Mouse (Mus musculus) lung, adult 2 months (tissue): ENCODE data around the gene Hoxd8. TPM values are rescaled to one million over a fixed set of nuclear protein-coding genes. Genes with fewer than 3 reads are reported as not detected.

Source experiments
- DNase-seq: peaks from one replicate; pipeline ENCODE4 v3.0.0; 2022
- H3K4me1 ChIP-seq: fragments of 200-500 bp; 2 replicates; pipeline ENCODE4 v1.6.1; 2011; ENCODE audit warnings: low read length; ENCODE audit not compliant: control insufficient read depth, insufficient read depth
- H3K4me3 ChIP-seq: fragments of 200-500 bp; replicated peaks from 2 replicates; pipeline ENCODE3; 2011; ENCODE audit warnings: low read depth, mild to moderate bottlenecking, control low read depth, low read length; ENCODE audit errors: extremely low read depth
- CTCF ChIP-seq: fragments of 200-500 bp; IDR thresholded peaks from 2 replicates; pipeline ENCODE4 v1.5.1; 2011; ENCODE audit warnings: mild to moderate bottlenecking, low read length, control low read depth; ENCODE audit not compliant: insufficient read depth
- POLR2A ChIP-seq: fragments of 200-500 bp; IDR thresholded peaks from 2 replicates; pipeline ENCODE4 v1.6.1; 2011; ENCODE audit warnings: low read depth, mild to moderate bottlenecking, control low read depth, low read length, borderline replicate concordance; ENCODE audit errors: extremely low read depth
- WGBS: fragments of 180-500 bp; shearing (Covaris S2); methylation state at CpG from one replicate; pipeline ENCODE4 v1.1.7; 2018; 5-methylcytosine and 5-hydroxymethylcytosine counted together
- polyA plus RNA-seq: library from polyadenylated mRNA; depleted of rRNA; stranded (reverse); fragments of >200 nt; gene quantifications from 2 replicates; pipeline ENCODE4 v1.2.3, GENCODE M21; 2012

Hoxd8 gene
- polyA plus RNA-seq, 1 experiment: 0.67 TPM

DNA sequence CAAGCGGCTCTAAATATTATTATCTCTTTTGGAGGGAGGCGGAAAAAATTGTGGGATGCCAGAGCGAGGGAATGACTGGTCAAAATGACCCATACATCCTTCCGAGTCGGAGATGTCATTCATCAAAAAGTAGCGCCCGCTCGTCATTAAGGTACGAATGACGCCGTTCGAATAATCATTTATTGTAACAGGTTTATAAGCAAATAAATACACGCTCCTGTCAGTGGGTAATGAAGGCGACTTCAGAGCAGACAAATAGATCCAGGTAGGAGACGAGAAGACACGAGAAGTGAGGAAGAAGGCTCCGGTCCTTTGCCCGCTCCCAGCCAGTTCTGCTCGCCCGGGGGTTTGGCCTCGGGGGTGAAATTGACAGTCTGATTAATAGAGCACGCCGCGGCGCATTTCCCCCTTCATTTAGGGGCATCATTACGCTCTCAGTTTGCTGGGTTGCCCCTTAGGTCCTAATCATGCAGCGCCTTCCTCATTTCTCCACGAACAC lies 44.9 kb upstream of the Hoxd8 start, which contains the start of gene Evx2:
Gene Evx2 (minus strand): TSS at position 51 of the 499 bp plus-strand sequence.
- no peak for DNase-seq
- 6% methylated on average over 28 of the region's 28 CpGs for WGBS
- Histone ChIP-seq H3K4me3 (no peak within 1 kb of the TSS), H3K4me1 (no peaks in the 10 kb centered on the region; the same call in 1 of the 2 replicates)
- TF ChIP-seq CTCF (no peak), POLR2A (no peak)

- no peaks in the 10 kb centered on the region; the same call in 1 of the 2 replicates for H3K4me1 ChIP-seq
- no peak overlapping the region for H3K4me3 ChIP-seq
- 6% methylated on average over 30 of the region's 30 CpGs for WGBS
- DNase-seq: no peak
- TF ChIP-seq CTCF (no peak), POLR2A (no peak)
Measured at GRCm38 (mm10) chr2:74660421-74661375, 43.7 kb upstream of the Hoxd8 start.

DNA sequence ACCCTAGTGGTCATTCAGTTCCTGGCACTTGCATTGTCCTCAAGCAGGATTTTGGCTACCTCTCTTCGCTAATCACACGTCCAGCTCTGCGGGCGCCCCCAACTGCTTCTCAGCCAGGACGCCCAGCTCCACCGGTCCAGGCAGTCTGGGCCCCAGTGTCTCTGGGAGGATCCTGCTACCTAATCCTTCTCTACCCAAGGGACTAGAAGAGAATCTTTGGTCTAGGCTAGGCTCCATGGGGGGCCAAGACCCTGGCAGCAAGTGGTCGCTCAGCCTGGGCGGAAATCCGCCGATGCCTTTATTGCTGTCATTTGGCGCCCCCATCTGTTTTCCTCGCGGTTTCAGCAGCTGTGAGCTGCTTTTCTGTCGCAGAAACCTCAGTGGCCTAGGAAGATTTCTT lies 42.7 kb upstream of the Hoxd8 start:
- DNase-seq: no peak
- H3K4me3 ChIP-seq: no peak overlapping the region
- no peaks in the 10 kb centered on the region for H3K4me1 ChIP-seq
- TF ChIP-seq CTCF: peak; percentile 26; the same call in 1 of the 2 replicates
- TF ChIP-seq POLR2A: no peak
- WGBS: 2% methylated on average over 14 of the region's 14 CpGs

DNA sequence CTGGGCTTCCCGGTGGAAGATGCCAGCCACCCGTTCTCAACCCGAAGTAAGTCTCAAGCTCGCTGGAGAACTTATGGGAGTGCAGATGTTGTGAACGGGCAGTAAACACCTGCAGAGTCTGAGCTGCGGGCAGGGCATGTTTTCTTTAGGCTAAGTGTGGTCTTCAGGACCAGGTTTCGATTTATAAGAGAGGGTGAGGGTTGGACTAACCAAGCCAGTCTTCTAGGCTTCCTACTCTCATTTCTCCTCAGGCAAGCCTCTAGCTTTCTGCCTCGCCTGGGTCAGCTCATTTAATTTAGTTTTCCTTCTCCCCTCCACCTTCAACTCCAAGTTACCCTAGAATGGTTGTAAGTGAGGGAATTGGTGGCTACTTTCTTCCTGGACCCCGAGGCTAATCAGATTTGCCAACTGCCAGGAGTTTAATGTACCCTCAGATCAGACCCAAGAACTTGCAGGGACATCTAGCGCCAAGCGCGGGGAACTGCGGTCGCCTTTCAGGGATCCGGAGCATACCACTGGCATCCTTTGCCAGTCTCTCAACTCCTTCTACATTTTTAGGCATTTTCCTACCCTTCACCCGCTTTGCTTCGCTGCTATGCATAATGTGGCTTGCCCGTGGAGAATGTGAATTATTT lies 41.0 kb upstream of the Hoxd8 start:
- H3K4me3 ChIP-seq: no peak overlapping the region
- TF ChIP-seq POLR2A: no peak
- TF ChIP-seq CTCF: peak; percentile 70
- H3K4me1 ChIP-seq: no peaks in the 10 kb centered on the region; the same call in 1 of the 2 replicates
- WGBS: 5% methylated on average over 18 of the region's 18 CpGs
- no peak for DNase-seq

DNA sequence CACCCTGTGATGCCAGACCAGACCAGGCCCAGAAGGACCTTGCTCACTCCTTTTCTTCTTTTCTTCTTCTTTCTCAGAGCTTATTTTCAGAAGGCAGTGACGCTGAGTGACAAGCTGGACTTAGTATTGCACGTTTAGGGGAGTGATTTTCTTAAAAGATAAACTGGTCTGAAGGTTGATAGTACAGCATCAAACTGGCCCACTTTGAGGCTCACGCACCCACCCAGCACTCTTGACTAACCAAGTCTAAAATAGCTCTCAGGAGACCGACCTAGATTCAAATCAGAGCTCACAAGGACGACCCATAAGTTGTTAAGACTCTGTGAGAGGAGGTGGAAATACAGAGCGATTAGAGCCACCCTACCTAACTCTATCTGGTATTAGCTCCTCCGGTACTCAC lies 38.0 kb upstream of the Hoxd8 start:
- TF ChIP-seq CTCF (no peak), POLR2A (no peak)
- Histone ChIP-seq H3K4me1 (peaks cover 2% of the 10 kb centered on the region; the same call in 1 of the 2 replicates), H3K4me3 (no peak overlapping the region)
- no peak for DNase-seq
- WGBS: 4% methylated on average over 7 of the region's 7 CpGs

DNA sequence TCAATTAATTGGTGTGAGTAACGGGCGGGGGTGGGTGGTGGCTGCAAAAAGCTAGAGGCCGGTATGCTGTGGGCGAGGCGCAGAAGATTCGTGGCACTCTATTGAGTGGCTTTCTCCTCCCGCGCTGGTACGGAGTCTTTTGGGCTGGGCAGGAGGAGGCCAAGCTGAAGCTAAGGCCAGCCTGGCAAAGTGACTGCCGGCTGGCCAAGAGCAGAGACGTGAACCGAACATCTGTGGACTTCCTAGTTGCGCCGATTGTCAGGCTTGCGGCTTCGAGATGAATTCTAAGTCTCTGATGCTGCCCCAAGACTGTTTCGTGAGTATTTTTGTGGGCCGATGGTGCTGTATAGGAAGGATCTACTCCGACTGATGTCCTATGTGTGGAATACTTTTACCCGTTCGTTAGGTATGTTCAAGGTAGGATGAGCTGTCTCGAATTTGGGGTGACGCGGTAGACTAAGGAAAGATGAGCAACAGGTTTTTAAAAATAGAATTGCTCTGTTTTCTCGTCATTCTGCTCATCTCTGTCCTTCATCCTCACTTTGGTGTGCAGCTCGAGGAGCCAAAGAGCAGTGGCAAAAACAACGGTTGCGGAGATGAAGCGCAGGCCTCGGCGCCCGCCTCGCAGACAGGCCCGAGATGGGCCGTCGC lies 37.1 kb upstream of the Hoxd8 start:
- TF ChIP-seq POLR2A: no peak
- TF ChIP-seq CTCF: no peak
- 7% methylated on average over 36 of the region's 36 CpGs for WGBS
- Histone ChIP-seq H3K4me3 (no peak overlapping the region), H3K4me1 (peaks cover 2% of the 10 kb centered on the region; the same call in 1 of the 2 replicates)
- no peak for DNase-seq

DNA sequence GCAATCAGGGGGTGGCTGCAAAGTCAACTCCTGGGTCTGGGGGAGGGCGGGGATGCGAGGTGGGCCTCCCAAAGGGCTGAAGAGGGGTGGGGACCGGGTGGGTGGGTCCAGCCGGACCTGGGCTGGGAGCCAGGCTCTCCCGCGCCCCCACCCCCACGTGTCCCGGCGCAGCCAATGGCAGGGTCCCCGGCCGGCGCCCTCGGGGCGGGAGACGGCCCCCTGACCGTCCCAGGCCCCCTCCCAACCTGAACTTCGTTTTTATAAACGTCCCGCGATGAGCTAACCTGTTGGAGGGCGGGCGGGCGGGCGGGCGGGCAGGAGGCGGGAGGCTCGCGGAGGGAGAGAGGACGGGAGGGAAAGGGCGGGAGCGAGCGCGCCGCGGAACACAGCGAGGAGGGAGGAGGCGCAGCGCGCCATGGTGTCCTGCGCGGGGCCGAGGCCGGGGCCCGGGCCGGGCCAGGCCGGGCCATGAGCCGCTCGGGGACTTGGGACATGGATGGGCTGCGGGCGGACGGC lies 36.5 kb upstream of the Hoxd8 start, which contains the start of gene Hoxd13:
Gene Hoxd13 (plus strand): TSS at position 469 of the 516 bp plus-strand sequence.
- Histone ChIP-seq H3K4me3 (no peak within 1 kb of the TSS), H3K4me1 (peaks cover 2% of the 10 kb centered on the region; the same call in 1 of the 2 replicates)
- TF ChIP-seq POLR2A (no peak), CTCF (no peak)
- no peak for DNase-seq
- 1% methylated on average over 37 of the region's 51 CpGs for WGBS

DNA sequence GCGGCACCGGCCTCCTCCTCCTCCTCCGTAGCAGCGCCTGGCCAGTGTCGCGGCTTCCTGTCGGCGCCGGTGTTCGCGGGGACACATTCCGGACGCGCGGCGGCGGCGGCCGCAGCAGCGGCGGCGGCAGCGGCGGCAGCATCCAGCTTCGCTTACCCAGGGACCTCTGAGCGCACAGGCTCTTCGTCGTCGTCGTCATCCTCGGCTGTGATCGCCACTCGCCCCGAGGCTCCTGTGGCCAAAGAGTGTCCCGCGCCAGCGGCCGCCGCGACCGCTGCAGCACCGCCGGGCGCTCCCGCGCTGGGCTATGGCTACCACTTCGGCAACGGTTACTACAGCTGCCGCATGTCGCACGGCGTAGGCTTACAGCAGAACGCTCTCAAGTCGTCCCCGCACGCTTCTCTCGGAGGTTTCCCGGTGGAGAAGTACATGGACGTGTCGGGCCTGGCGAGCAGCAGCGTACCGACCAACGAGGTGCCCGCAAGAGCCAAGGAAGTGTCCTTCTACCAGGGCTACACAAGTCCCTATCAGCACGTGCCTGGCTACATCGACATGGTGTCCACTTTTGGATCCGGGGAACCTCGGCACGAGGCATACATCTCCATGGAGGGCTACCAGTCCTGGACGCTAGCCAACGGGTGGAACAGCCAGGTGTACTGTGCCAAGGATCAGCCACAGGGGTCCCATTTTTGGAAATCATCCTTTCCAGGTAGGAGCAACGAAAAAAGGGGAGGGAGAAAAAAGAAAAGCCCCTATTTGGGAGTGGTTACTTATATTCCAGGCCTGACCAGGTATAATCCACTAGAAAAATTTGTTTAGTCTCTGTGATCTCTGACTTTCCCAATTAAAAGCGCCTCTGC lies 35.8 kb upstream of the Hoxd8 start:
- WGBS: 2% methylated on average over 73 of the region's 74 CpGs
- peaks cover 2% of the 10 kb centered on the region; the same call in 1 of the 2 replicates for H3K4me1 ChIP-seq
- no peak for DNase-seq
- no peak overlapping the region for H3K4me3 ChIP-seq
- TF ChIP-seq CTCF (no peak), POLR2A (no peak)

- WGBS: 8% methylated on average over 3 of the region's 3 CpGs
- no peak for DNase-seq
- Histone ChIP-seq H3K4me1 (peaks cover 2% of the 10 kb centered on the region; the same call in 1 of the 2 replicates), H3K4me3 (no peak overlapping the region)
- TF ChIP-seq POLR2A (no peak), CTCF (no peak)
Measured at GRCm38 (mm10) chr2:74669230-74669578, 35.2 kb upstream of the Hoxd8 start.
